Mouse (Mus musculus) lung, adult 2 months (tissue): ENCODE measurements around the gene Lrba.

Experiments
- CTCF ChIP-seq: fragments of 200-500 bp; IDR thresholded peaks from 2 replicates; pipeline ENCODE4 v1.5.1; 2011; ENCODE audit warnings: mild to moderate bottlenecking, low read length, control low read depth; ENCODE audit not compliant: insufficient read depth
- POLR2A ChIP-seq: fragments of 200-500 bp; IDR thresholded peaks from 2 replicates; pipeline ENCODE4 v1.6.1; 2011; ENCODE audit warnings: low read depth, mild to moderate bottlenecking, control low read depth, low read length, borderline replicate concordance; ENCODE audit errors: extremely low read depth

GRCm38 (mm10) chr3:86386246-86386645, 161.8 kb downstream of the Lrba start:
- TF ChIP-seq POLR2A = no peak
- TF ChIP-seq CTCF = no peak
